In the genomic region with DNA sequence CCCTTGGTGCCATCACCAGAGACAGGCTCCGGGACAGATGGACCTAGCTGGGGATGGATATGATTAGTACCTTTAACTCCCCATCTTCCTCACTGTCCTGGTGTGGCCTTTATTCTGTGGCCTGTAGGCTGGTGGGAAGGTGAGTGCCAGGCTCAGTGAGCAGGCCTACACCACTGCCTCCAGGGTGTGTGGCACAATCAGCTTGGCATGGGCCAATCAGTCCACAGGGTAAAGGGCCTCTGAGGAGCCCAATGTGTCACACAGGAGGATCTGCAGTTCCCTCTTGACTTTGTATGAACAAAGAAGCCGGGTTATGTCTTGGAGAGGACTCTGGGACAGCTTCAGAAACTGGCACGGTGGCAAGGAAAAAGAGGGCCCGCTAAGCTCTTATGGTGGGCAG, we compare ENCODE assay signal across 24 mouse cellular contexts.
DNase-seq lines count a peak whose midpoint lies in the region; ATAC-seq and TF ChIP-seq lines count a peak whose summit lies in the region.
"Had no signal": no experiment of that assay in that cellular context is flagged by ENCODE, and none has a peak within 500 bp of the region (broad histone marks: within the 10 kb centered on the region; RNA-seq: fewer than 3 reads in every experiment).

No protein-coding gene starts in this region.

- TF ChIP-seq CTCF in layer of hippocampus, adult 2 months (conservative IDR thresholded peaks at IDR 0.05): no peak

- no peak overlapping the region for H3K4me3 ChIP-seq in embryonic facial prominence, embryonic 12.5 days
- H3K4me3 ChIP-seq in embryonic facial prominence, embryonic 10.5 days: no peak overlapping the region
- H3K4me3 ChIP-seq in layer of hippocampus, adult 2 months: no peak overlapping the region
- peak overlapping the region; percentile 35 for H3K4me3 ChIP-seq in megakaryocyte, embryonic 14.5 days (replicated peaks)
- H3K4me3 ChIP-seq: embryonic facial prominence, embryonic 15.5 days; heart, embryonic 12.5 days; heart, embryonic 15.5 days; hindbrain, embryonic 10.5 days; hindbrain, embryonic 13.5 days; intestine, embryonic 15.5 days had no signal

- peaks cover 21% of the 10 kb centered on the region for H3K36me3 ChIP-seq in embryonic facial prominence, embryonic 12.5 days
- H3K36me3 ChIP-seq in embryonic facial prominence, embryonic 10.5 days (replicated peaks): peaks cover 30% of the 10 kb centered on the region
- H3K36me3 ChIP-seq in megakaryocyte, embryonic 14.5 days (replicated peaks; ENCODE audit: low read length): peaks cover 95% of the 10 kb centered on the region
- H3K36me3 ChIP-seq: heart, embryonic 15.5 days had no signal

- no peak overlapping the region for H3K9ac ChIP-seq in embryonic facial prominence, embryonic 12.5 days
- H3K9ac ChIP-seq: embryonic facial prominence, embryonic 15.5 days; forebrain, postnatal 0 days; heart, embryonic 12.5 days; heart, embryonic 15.5 days; hindbrain, embryonic 13.5 days; intestine, embryonic 15.5 days had no signal

- no peak for DNase-seq in embryonic facial prominence, embryonic 10.5 days (ENCODE audit: low spot score)
- no peak for DNase-seq in layer of hippocampus, adult 2 months (ENCODE audit: low spot score in 2 of 2)
- DNase-seq in layer of hippocampus, adult 9-11 months: no peak
- DNase-seq: adrenal gland, postnatal 25 days; cerebellum, adult 11-12 months; cerebellum, adult 8-10 months; cerebellum, postnatal 36 days; embryo, embryonic 11 days; forebrain, postnatal 0 days; gastrocnemius, postnatal 36 days; heart, postnatal 10 days; heart, postnatal 36 days had no signal

- H3K4me1 ChIP-seq in embryonic facial prominence, embryonic 12.5 days: no peaks in the 10 kb centered on the region
- no peaks in the 10 kb centered on the region for H3K4me1 ChIP-seq in embryonic facial prominence, embryonic 10.5 days
- peaks cover 100% of the 10 kb centered on the region for H3K4me1 ChIP-seq in megakaryocyte, embryonic 14.5 days
- H3K4me1 ChIP-seq: embryonic facial prominence, embryonic 15.5 days; hindbrain, embryonic 10.5 days; hindbrain, embryonic 13.5 days had no signal

- no peak overlapping the region for H3K4me2 ChIP-seq in embryonic facial prominence, embryonic 12.5 days (replicated peaks)
- H3K4me2 ChIP-seq: embryonic facial prominence, embryonic 15.5 days; heart, embryonic 12.5 days; heart, embryonic 15.5 days; hindbrain, embryonic 13.5 days; intestine, embryonic 15.5 days had no signal

- WGBS in embryonic facial prominence, embryonic 12.5 days: 95% methylated on average over 4 of the region's 4 CpGs
- 95% methylated on average over 4 of the region's 4 CpGs for WGBS in embryonic facial prominence, embryonic 10.5 days

- H3K27ac ChIP-seq in embryonic facial prominence, embryonic 12.5 days: no peak overlapping the region
- no peak overlapping the region for H3K27ac ChIP-seq in embryonic facial prominence, embryonic 10.5 days (replicated peaks)
- peak overlapping the region; percentile 67 for H3K27ac ChIP-seq in layer of hippocampus, adult 2 months
- H3K27ac ChIP-seq: embryonic facial prominence, embryonic 15.5 days; heart, embryonic 15.5 days; hindbrain, embryonic 10.5 days; hindbrain, embryonic 13.5 days; intestine, embryonic 15.5 days had no signal

- no peaks in the 10 kb centered on the region for H3K27me3 ChIP-seq in embryonic facial prominence, embryonic 12.5 days
- no peaks in the 10 kb centered on the region for H3K27me3 ChIP-seq in embryonic facial prominence, embryonic 10.5 days (replicated peaks; ENCODE audit: low read depth, poor library complexity, severe bottlenecking)
- no peaks in the 10 kb centered on the region for H3K27me3 ChIP-seq in megakaryocyte, embryonic 14.5 days (replicated peaks)
- H3K27me3 ChIP-seq: embryonic facial prominence, embryonic 15.5 days; heart, embryonic 12.5 days; heart, embryonic 15.5 days; hindbrain, embryonic 13.5 days; intestine, embryonic 15.5 days had no signal

- no peaks in the 10 kb centered on the region for H3K9me3 ChIP-seq in embryonic facial prominence, embryonic 12.5 days
- no peaks in the 10 kb centered on the region for H3K9me3 ChIP-seq in embryonic facial prominence, embryonic 10.5 days
- H3K9me3 ChIP-seq in megakaryocyte, embryonic 14.5 days: no peaks in the 10 kb centered on the region
- H3K9me3 ChIP-seq: embryonic facial prominence, embryonic 15.5 days; heart, embryonic 12.5 days; heart, embryonic 15.5 days; hindbrain, embryonic 10.5 days; hindbrain, embryonic 13.5 days; intestine, embryonic 15.5 days had no signal

- ATAC-seq in embryonic facial prominence, embryonic 12.5 days (ENCODE audit: insufficient number of reproducible peaks, insufficient read depth, low FRiP score, low TSS enrichment): 0 out of 2 replicates have a peak, but pooled peaks have one; percentile 47
- no peak for ATAC-seq in megakaryocyte, adult 5-6 weeks (ENCODE audit: poor library complexity, severe bottlenecking)
- ATAC-seq: CD4-positive, CD25-positive, alpha-beta regulatory T cell, adult 4 months; forebrain, embryonic 14.5 days; forebrain, postnatal 0 days; hindbrain, embryonic 16.5 days; intestine, embryonic 15.5 days had no signal
